Mouse (Mus musculus): ENCODE results near the gene Smim4.

GRCm38 (mm10) chr14:31136411-31137280, 7.9 kb upstream of the Smim4 start:
- no peak for TF ChIP-seq MAFK (IDR thresholded peaks at IDR 0.05; ENCODE audit: insufficient read depth, low read depth, low read length)
- no peak for TF ChIP-seq HCFC1 (IDR thresholded peaks at IDR 0.05; ENCODE audit: borderline replicate concordance, insufficient read depth, low read length)
- no peak for TF ChIP-seq ZNF384 (IDR thresholded peaks at IDR 0.05; ENCODE audit: low read depth, low read length)
- no peak for TF ChIP-seq CHD2 (IDR thresholded peaks at IDR 0.05; ENCODE audit: low read depth, low read length)
- TF ChIP-seq ZC3H11A (IDR thresholded peaks at IDR 0.05; ENCODE audit: borderline replicate concordance, low read depth, low read length), result no peak

All from ES-E14 (cell line).